Mouse (Mus musculus) frontal cortex, postnatal 36 days (tissue): ENCODE measurements around the gene Slc5a2.

Experiments
- DNase-seq, 2 experiments: peaks; one replicate each; pipeline ENCODE4 v3.0.0; 2022; ENCODE audit warnings: low spot score in 2 of 2

The Slc5a2 gene

GRCm38 (mm10) chr7:128251946-128252345, 13.5 kb upstream of the Slc5a2 start:
- no peak for DNase-seq

- peak; percentile 77 for DNase-seq
Observed at GRCm38 (mm10) chr7:128252609-128253008, 12.8 kb upstream of the Slc5a2 start.

GRCm38 (mm10) chr7:128254978-128255377, 10.5 kb upstream of the Slc5a2 start:
- DNase-seq: no peak

- DNase-seq: no peak
Observed at GRCm38 (mm10) chr7:128255757-128256156, 9.7 kb upstream of the Slc5a2 start.

GRCm38 (mm10) chr7:128256783-128257334, 8.6 kb upstream of the Slc5a2 start:
- DNase-seq: no peak

- no peak for DNase-seq
Observed at GRCm38 (mm10) chr7:128266056-128266455, 599 bp downstream of the Slc5a2 start.

GRCm38 (mm10) chr7:128267391-128267790, 1.9 kb downstream of the Slc5a2 start:
- DNase-seq: no peak

- no peak for DNase-seq
Observed at GRCm38 (mm10) chr7:128267813-128268212, 2.4 kb downstream of the Slc5a2 start.

- DNase-seq: no peak
Observed at GRCm38 (mm10) chr7:128270431-128270850, 5.0 kb downstream of the Slc5a2 start.

GRCm38 (mm10) chr7:128271496-128271895, 6.0 kb downstream of the Slc5a2 start:
- DNase-seq: no peak

- no peak for DNase-seq
Observed at GRCm38 (mm10) chr7:128276051-128276450, 10.6 kb downstream of the Slc5a2 start.

GRCm38 (mm10) chr7:128279750-128280149, 14.3 kb downstream of the Slc5a2 start:
- no peak for DNase-seq

- DNase-seq: no peak
Observed at GRCm38 (mm10) chr7:128281765-128282164, 16.3 kb downstream of the Slc5a2 start.

GRCm38 (mm10) chr7:128282532-128283244, 17.2 kb downstream of the Slc5a2 start:
- no peak for DNase-seq

GRCm38 (mm10) chr7:128284047-128284446, 18.6 kb downstream of the Slc5a2 start:
- no peak for DNase-seq

- DNase-seq: no peak
Observed at GRCm38 (mm10) chr7:128285060-128285459, 19.6 kb downstream of the Slc5a2 start.

GRCm38 (mm10) chr7:128288923-128289544, 23.6 kb downstream of the Slc5a2 start:
- no peak for DNase-seq

- DNase-seq: no peak
Observed at GRCm38 (mm10) chr7:128294785-128295184, 29.3 kb downstream of the Slc5a2 start.

GRCm38 (mm10) chr7:128296514-128296913, 31.1 kb downstream of the Slc5a2 start:
- DNase-seq: no peak

- no peak for DNase-seq
Observed at GRCm38 (mm10) chr7:128297291-128297616, 31.8 kb downstream of the Slc5a2 start.

GRCm38 (mm10) chr7:128297617-128298480, 32.4 kb downstream of the Slc5a2 start, which contains the start of gene BC017158:
Gene BC017158, minus strand, starts transcription at chr7:128298170.
- DNase-seq: peak; percentile 79 to 86
